Mouse (Mus musculus) thymus, postnatal 10 days (tissue): ENCODE results near the gene Ptprf.
A peak's percentile ranks its signal among the peaks of the same experiment; 100 is the strongest.

Experiments used
- DNase-seq, 2 experiments: peaks; one replicate each; pipeline ENCODE4 v3.0.0; 2021; ENCODE audit warnings: low spot score in 2 of 2

Ptprf gene

GRCm38 (mm10) chr4:118286202-118286601, 5.0 kb downstream of the Ptprf start:
- no peak for DNase-seq

- no peak for DNase-seq
Measured at GRCm38 (mm10) chr4:118282182-118282562, 9.0 kb downstream of the Ptprf start.

DNA sequence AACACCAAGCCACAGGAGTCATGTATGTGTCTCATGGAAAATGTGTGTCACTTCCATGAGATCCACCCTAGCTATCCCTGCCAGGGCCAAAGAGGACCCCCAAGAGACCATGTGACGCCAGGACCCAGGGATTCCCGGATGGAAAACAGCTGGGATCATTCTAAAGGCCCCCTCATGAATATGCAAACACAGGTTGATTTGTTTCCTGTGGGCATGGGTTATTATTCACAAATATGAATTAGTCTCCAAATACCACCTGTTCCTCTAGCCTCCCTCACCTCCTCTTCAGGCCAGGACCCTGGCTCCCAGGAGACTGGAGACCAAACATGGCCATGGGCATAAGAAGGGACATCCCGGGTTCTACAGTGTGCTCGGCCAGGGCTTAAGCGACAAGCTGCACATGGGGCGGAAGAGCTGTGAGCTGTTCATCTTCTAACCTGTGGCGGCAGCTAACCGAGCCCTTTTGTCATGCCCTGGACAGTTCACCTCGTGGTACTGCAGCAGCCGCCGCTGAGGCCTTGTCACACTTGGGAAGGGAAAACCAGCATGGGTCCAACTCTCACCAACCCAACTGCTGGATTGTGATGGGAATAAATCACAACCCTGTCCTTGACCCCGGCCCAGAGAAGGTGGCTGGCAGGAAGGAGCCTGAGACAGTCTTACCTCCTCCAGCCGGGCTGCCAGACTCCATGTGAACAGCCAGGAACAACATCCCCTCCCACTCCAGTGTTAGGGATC, 9.6 kb downstream of the Ptprf start:
- no peak for DNase-seq

GRCm38 (mm10) chr4:118280506-118280905, 10.7 kb downstream of the Ptprf start:
- DNase-seq: no peak

DNA sequence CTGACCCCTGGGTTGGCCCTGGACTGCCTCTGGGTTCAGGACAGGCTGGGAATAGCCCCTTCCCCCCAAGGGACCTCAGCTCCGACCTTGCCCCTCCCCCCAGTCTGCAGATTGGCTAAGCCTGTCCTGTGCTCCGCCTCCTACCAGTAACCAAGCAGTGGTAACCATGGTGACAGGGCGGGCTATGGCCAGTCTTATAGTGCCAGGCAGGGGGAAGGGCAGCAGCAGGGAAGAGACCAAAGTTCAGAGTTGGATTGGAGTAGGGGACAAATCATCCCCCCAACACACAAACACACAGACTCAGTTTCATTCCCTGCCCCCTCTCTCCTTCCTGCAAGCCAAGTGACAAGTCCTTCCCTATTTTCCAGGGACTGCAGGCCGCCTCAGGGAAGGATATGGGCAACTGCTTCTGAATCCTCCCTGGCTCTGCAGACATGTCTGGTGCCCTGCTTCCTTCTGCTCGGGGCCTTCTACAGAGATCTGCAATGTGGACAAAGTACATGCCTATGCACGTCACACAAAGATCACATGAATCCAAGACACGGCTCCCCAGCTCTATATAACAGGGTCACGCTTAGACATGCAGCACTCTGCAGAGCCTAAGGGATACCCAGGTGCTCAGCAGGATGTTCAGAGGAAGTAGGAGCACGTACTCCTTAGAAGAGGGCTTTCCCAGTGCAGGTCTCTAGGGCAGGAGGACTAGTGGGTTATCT, 14.5 kb downstream of the Ptprf start:
- no peak for DNase-seq

DNA sequence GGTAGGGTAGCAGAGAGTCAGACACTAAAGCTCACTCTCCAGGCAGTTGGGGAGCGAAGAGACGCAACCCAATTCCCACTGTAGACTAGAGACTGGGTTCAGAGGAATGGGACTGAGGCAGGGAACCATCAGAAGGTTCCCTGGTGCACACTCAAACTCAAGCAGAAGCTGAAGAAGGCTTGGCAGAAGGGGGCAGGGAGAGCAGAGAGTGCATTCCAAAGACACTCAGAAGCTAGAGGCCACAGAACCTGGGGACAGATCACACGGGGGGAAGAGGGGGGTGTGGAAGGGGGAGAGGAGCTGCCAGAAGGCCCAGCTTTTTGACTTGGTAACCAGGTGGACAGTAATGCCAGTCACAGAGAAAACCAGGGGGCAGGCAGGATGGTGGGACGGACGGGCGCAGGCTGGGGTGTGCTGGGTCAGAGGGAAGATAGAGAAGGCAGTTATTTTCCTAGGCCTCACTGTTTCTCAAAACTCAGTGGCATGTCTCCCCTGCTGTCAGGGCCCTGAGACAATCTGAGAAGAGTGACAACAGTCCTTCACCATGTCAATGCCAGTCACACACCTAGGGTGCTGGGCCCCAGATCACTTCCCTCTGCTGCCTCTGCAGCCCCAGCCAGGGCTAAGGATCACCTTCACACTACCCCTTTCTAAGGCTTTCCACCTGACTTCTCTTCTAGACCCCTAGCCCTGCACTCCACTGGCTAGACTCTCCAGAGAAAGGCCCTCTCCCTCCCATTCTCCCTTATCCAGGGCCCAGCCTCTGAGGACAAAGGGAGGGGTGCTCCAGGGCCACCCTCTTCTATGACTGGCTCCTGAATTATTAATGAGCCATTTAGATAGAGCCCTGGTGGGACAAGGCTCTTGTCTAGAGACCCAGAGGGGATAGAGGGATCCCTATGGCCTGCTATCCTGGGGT, 15.3 kb downstream of the Ptprf start:
- no peak for DNase-seq

DNA sequence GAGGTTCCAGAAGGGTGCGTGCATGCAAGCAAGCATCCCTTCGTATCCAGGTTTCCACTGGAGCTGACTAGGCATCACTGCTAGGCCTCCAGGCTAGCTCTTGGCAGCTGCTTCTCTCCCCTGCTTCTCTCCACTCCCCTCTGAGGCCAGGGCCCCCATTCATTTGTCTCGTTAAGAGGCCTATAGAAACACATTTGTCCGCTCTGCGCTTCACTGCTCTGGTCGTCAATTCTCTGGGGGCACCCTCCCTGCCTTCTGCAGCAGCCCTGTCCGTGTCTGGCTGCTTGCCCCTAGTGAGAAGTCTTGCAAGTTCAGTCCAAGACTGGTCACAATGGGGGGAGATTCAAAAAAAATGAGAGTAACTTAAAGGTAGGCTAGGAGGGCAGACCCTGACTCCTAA, 16.7 kb downstream of the Ptprf start:
- no peak for DNase-seq

DNA sequence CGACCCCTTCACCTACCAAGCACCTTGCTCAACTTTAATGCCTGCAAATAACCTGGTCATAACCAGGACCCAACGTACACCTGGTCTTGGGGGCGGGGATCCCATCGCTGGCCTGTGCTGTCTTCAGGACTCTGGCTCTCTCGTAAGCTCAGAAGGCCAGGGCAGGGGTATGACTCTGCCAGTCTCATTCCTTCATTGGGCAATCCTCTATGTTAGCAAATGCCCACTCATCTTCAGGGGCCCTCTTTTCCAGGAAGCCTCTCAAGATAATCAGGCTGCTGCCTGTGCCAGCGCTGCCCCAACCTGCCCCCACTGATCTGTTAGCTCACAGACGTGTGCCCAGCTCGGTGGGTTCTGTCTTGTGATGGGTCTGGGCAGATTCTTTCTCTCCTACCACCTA, 17.2 kb downstream of the Ptprf start:
- no peak for DNase-seq

DNA sequence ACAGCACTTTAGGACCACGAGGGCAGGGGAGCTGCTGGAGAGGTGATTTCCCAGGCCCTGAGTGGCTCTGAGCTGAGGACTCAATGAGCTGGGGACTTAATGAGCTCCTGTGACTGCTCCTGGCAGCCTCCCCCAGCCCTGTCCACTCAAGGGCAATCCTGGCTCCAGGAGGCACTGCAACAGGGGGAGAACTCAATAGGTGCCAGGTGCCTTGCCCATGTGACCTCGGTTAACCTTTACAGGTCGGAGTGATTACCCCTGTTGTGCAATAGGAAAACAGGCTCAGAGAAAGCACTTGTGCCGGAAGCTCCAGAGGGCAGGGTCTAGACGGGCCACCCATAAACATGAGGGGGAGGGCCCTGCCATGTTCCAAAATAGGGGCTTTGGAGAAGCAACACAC, 17.7 kb downstream of the Ptprf start:
- DNase-seq: no peak

GRCm38 (mm10) chr4:118272871-118273270, 18.3 kb downstream of the Ptprf start:
- no peak for DNase-seq

GRCm38 (mm10) chr4:118272258-118272657, 18.9 kb downstream of the Ptprf start:
- no peak for DNase-seq

DNA sequence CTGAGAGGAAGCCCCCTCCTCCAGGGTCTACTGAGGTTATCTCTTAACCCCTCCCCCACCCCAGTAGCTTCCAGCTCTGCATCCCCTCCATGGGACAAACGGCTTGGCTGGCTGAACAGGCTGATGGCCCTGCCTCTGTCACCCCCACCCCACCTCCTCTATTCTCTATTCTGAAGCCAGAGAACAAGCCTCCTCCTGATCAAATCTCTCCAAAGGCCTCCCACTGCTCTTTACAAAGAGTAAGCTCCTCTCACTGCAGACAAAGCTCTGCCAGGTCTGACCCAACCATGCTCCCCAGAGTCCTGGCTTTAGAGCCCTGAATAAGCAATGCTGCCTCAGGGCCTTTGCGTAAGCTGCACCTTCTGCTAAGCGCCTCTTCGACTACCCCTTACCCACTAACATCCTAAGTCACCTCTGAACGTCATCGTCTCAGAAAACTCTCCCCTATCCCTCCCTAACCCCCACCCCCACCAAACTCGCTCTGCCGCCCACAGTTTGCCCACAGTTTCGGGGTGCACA, 19.6 kb downstream of the Ptprf start:
- DNase-seq: no peak

- no peak for DNase-seq
Measured at GRCm38 (mm10) chr4:118270706-118271105, 20.5 kb downstream of the Ptprf start.

DNA sequence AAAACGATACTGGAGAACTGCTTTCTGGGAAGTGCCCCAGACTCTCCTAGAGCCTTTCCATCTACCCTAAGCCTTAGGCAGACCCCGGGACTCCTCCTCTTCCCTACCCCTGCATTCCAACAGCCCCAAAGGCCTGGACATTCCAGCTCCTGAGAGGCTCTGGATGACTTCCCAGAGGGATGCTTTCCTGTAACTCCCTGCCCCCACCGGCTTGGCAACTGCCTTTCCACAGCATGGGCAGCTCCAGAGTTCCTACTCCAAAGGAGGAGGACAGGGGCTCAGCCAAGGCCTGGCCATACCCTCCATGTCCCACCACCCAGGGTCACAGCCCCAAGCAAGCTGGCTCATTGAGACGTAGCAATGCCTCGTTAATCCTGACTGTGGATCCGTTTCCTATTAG, 21.2 kb downstream of the Ptprf start:
- DNase-seq: no peak

GRCm38 (mm10) chr4:118268429-118269212, 22.6 kb downstream of the Ptprf start:
- no peak for DNase-seq

- no peak for DNase-seq
Measured at GRCm38 (mm10) chr4:118265557-118265956, 25.6 kb downstream of the Ptprf start.

DNA sequence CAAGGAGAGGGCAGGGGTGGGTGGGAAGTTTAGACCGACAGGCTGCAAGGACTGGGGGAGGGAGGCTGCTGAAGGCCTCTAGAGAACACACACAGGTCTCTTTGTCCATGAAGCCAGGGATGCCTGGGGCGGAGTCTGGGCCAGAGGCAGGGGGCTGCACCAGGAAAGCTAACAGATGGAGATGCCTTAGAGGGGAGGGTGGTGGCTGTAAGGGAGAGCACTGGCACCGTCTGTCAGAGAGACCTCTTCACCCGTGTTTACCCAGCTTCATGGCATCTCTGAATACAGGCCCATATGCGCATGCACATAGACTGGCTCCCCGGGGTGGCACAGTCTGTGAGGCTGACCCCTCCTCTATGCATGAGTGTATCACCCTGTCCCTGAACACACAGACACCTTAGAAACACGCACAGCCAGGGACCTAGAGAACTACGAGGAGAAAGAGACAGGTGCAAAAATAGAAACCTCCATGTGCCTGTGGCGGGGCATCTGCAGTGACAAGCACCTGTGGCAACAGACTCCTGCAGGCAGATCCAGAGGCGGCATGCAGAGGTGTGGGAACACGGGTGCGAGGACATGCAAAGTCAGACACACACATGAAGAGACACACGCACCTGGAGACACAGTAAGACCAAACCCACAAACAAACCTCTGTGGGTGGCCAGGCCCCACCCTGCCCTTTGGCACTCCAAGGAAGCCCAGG, 29.3 kb downstream of the Ptprf start:
- peak in 1 of 2 experiments; percentile 28 for DNase-seq

DNA sequence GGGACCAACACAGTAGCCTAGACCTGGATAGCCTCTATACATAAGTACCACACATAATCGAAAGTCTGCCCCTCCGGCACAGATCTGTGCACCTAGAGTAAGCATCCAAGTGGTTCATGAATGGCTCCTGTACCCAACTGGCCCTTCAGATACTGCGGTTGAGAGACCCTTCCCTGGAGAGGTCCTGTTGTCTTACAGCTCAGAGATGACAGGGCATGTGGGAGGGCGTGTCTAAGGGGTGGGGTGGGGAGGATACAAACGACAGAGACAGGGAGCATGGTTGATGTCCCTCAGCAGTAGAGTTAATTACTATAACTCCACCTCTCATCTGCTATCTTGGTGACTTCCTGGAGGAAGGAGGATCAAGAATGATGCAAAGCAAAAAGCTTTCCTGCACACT, 29.9 kb downstream of the Ptprf start:
- DNase-seq: no peak

- DNase-seq: peak; percentile 67 to 71
Measured at GRCm38 (mm10) chr4:118260551-118261267, 30.5 kb downstream of the Ptprf start.
